Mouse (Mus musculus) CH12.LX (cell line): ENCODE measurements at regions not wholly inside any gene's neighbourhood (a gene's known extent, or its start where the extent isn't known, plus 50 kb on each side); places are given as distances from the start of the nearest gene placed in this dataset.

Experiments
- CTCF ChIP-seq, 2 experiments: IDR thresholded peaks in 1 of 2; conservative IDR thresholded peaks in 1 of 2; 2 replicates each; pipeline ENCODE4 v1.5.1; 2011 to 2012; ENCODE audit warnings: low read depth in 2 of 2, low read length in 2 of 2, improper control_type of control experiment in 1 of 2, inconsistent platforms in 1 of 2, mild to moderate bottlenecking in 1 of 2, moderate library complexity in 1 of 2
- E2F4 ChIP-seq: IDR thresholded peaks from 2 replicates; pipeline ENCODE4 v1.6.1; 2011; ENCODE audit warnings: low read depth, low read length, improper control_type of control experiment; ENCODE audit not compliant: insufficient replicate concordance
- ELF1 ChIP-seq: IDR thresholded peaks from 2 replicates; pipeline ENCODE4 v1.6.1; 2014; ENCODE audit warnings: low read depth, mild to moderate bottlenecking, inconsistent platforms, low read length, improper control_type of control experiment
- EP300 ChIP-seq: IDR thresholded peaks from 2 replicates; pipeline ENCODE4 v1.6.1; 2011; ENCODE audit warnings: low read length, improper control_type of control experiment
- MAX ChIP-seq: IDR thresholded peaks from 2 replicates; pipeline ENCODE4 v1.6.1; 2011; ENCODE audit warnings: low read length, improper control_type of control experiment
- POLR2A ChIP-seq: IDR thresholded peaks from 2 replicates; pipeline ENCODE4 v1.6.1; 2011; ENCODE audit warnings: low read depth, mild to moderate bottlenecking, improper control_type of control experiment, low read length

DNA sequence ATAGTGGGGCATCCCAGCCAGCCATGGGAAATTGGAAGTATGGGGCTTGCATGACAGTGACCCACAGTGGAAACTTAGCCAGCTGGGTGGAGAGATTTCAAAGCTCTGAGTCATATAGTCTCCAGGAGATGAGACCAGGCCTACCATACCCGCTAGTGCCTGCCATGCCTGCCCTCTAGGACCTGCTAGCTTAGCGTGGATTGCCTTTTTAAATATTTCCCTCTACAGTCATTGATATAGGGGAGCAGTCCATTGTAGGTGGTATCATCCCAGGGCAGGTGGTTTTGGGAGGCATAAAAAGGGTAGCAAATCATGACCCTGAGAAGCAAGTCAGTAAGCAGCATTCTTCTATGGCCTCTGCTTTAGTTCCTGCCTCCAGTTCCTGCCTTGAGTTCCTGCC is 99.5 kb upstream of the Pfn2 start:
- TF ChIP-seq E2F4 (no peak), POLR2A (no peak), EP300 (no peak), MAX (no peak), ELF1 (no peak), CTCF (conservative IDR thresholded peaks at IDR 0.05 in 1 of 2, IDR thresholded peaks at IDR 0.05 in 1 of 2; ENCODE audit: low read depth in 2 of 2, low read length in 2 of 2) (no peak)
